Mouse (Mus musculus) left cerebral cortex, adult 9 months (tissue): ENCODE results near the gene Ripor2.
"Not testable (repeated sequence)": the region's sequence is repeated elsewhere in the genome, so short reads cannot be mapped to it uniquely, and the experiment has no call there.

Source experiments
- DNase-seq, 2 experiments: peaks; one replicate each; pipeline ENCODE4 v3.0.0; 2022; ENCODE audit warnings: low spot score in 2 of 2

The Ripor2 gene

GRCm38 (mm10) chr13:24761403-24762227, 179.6 kb downstream of the Ripor2 start, which contains the start of gene Gmnn:
Gmnn (minus strand) TSS chr13:24761923.
- peak; percentile 61 to 76 for DNase-seq

- DNase-seq: no peak
Observed at GRCm38 (mm10) chr13:24762254-24762653, 180.3 kb downstream of the Ripor2 start.

- not testable (repeated sequence) for DNase-seq
Observed at GRCm38 (mm10) chr13:24767809-24768208, 185.8 kb downstream of the Ripor2 start.

- DNase-seq: not testable (repeated sequence)
Observed at GRCm38 (mm10) chr13:24771482-24771881, 189.5 kb downstream of the Ripor2 start.

- DNase-seq: peak in 1 of 2 experiments; percentile 50
Observed at GRCm38 (mm10) chr13:24776146-24776844, 194.3 kb downstream of the Ripor2 start.

- DNase-seq: no peak
Observed at GRCm38 (mm10) chr13:24778026-24778425, 196.0 kb downstream of the Ripor2 start.

- DNase-seq: no peak
Observed at GRCm38 (mm10) chr13:24778706-24779380, 196.9 kb downstream of the Ripor2 start.

GRCm38 (mm10) chr13:24781916-24782315, 199.9 kb downstream of the Ripor2 start:
- DNase-seq: no peak
